Mouse (Mus musculus) lung, adult 2 months (tissue): ENCODE measurements around the gene Tmprss2.

Experiments used
- CTCF ChIP-seq: fragments of 200-500 bp; IDR thresholded peaks from 2 replicates; pipeline ENCODE4 v1.5.1; 2011; ENCODE audit warnings: mild to moderate bottlenecking, low read length, control low read depth; ENCODE audit not compliant: insufficient read depth
- POLR2A ChIP-seq: fragments of 200-500 bp; IDR thresholded peaks from 2 replicates; pipeline ENCODE4 v1.6.1; 2011; ENCODE audit warnings: low read depth, mild to moderate bottlenecking, control low read depth, low read length, borderline replicate concordance; ENCODE audit errors: extremely low read depth

DNA sequence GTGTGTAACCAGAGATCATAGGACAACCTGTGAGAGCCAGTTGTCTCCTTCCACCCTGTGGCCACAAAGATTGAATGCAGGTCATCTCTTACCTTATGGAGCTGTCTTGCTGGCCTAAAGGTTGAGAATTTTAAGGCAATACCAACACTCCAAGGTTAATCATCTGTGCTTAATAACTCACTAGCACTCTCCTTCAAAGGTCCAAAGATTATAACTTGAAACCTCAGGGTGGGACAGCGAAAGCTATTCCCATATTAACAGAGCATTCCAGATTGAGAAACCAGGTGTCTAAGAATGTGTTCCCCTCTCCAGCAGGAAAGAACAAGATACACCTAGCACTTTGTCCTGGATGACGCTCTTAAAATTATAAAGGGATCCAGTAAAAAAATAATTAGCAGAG lies 12.9 kb downstream of the Tmprss2 start:
- TF ChIP-seq POLR2A, result no peak
- TF ChIP-seq CTCF, result no peak
